Mouse (Mus musculus) stomach, postnatal 0 days (tissue): ENCODE measurements around the gene Naa16.

Experiments used
- CTCF ChIP-seq: IDR thresholded peaks from 2 replicates; pipeline ENCODE4 v1.5.1; 2016; ENCODE audit warnings: antibody characterized with exemption, low read depth, mild to moderate bottlenecking, moderate library complexity
- EP300 ChIP-seq: optimal IDR thresholded peaks from 2 replicates; pipeline ENCODE3; 2016; ENCODE audit warnings: antibody characterized with exemption

- TF ChIP-seq CTCF (no peak), EP300 (no peak)
These were observed 76.2 kb downstream of the Naa16 start for GRCm38 (mm10) chr14:79314245-79315010.
